Mouse (Mus musculus): ENCODE measurements around the gene Hoxb4.

The Hoxb4 gene

DNA sequence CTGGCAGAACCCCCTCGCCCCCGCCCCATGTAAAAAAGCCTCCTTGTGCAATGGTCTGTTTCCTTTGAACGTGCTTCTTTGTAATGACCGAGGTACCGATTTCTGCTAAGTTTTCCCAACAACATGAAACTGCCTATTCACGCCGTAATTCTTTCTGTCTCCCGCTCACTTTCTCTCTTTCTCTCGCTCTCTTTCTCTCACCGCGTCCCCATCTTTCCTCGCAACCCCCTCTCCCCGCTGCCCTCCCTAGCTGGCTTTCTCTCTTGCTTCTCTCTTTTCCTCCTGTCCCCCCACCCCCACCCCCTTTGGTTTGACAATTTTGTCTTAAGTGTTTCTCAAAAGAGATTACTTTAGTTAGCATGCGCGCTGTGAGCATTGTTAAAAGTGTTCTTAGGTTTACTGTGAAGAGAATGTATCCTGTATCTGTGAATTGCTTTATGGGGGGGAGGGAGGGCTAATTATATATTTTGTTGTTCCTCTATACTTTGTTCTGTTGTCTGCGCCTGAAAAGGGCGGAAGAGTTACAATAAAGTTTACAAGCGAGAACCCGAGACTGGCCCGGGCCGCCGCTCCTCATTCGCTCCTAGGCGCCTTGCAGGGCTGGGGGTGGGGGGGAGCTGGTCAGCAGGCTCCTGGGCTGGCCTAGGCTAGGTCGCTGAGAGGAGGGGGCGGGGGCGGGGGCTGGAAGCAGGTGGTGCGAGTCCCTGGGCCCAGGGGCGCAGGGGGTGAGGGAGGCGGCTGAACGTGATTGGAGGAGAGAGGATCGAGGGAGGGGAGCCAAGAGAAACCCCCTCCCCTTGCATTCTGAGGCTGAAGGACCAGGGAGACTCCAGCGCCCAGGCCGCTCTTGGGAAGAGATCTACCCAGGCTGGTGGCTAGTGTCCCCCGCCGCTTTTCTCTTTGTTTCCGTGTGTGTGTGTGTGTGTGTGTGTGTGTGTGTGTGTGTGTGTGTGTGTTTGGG, 33.0 kb upstream of the Hoxb4 start:
- no peak for ATAC-seq (ENCODE audit: low TSS enrichment)

DNA sequence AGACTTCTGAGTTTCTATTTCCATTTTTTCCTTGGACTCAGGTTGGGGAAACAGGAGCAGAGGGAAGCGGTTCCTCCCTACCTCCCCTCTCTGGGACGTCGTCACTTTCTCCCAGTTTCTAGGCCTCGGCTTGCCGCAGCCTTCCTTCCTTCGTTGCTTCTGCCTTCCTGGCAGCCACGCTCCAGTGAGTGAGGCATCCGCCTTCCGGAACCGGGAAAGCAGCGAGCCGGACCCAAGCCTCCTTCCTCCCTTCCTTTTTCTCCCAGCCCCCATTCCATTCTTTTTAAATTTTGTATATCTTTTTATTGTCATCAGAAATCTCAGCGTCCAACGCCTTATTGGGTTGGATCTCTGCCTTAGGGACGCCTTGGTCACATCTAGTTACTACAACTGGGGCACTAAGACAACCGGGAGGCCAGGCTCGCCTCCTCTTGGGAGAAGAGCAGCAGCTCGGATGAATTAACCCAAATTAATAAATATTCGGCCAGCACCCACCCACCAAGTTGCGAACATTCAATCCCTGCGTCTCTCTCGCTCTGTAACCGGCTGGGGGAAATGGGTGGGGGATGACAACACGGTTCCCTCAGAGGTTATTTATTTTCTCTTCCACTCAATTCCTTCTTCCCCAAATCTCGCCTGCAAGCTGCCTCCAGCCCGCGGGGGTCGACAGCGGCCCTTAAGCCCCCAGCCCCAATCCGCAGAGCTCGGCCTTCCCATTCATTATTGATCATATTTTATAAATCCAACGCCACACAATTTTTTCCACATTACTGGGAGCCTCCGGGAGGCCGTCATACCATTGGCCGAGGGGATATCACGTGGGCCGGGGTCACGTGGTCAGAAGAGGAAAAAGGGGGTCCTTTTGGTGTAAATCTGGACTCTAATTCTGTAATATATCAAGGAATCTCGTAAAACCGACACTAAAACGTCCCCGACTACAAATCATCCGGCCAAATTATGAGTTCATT, 32.0 kb upstream of the Hoxb4 start, which contains the start of gene Hoxb7:
TSS of gene Hoxb7 (plus strand) at position 853 of the 968 bp plus-strand sequence.
- no peak for ATAC-seq (ENCODE audit: low TSS enrichment)

DNA sequence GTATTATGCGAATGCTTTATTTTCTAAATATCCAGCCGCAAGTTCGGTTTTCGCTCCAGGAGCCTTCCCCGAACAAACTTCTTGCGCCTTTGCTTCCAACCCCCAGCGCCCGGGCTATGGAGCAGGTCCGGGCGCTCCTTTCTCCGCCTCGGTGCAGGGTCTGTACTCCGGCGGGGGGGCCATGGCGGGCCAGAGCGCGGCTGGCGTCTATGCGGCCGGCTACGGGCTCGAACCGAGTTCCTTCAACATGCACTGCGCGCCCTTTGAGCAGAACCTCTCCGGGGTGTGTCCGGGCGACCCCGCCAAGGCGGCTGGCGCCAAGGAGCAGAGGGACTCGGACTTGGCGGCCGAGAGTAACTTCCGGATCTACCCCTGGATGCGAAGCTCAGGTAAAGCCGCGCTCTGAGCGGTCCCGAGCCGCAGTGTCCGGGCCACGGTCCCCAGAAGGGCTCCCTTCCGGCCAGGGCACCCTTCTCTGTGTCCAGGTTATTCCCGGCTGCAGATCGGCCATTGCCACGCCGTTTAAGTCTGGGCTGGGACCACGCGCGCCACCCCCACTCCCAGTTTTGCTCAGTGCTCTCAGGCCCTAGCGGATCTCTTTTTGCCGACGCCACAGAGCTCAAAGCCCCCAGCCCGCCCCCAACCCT, 31.2 kb upstream of the Hoxb4 start:
- ATAC-seq (ENCODE audit: low TSS enrichment), result no peak

DNA sequence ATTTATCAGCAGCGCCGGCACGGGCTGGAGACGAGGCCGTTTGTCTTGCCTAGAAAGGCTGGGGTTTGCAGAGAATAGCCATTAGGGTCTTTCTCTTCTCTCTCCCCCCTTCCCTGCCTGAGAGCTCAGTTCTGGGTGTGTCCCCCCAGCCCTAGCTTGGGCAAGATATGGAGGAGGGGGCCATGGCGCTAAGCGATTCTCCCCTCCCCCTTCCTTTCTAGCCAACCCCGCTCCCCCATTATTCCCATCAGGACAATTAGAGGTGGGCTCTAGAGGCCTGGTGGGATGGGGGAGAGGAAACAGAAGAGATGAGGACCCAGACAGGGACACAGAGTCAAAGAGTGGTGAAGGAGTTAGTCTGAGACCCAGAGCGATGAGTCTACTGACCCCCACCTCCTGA, 30.7 kb upstream of the Hoxb4 start:
- ATAC-seq (ENCODE audit: low TSS enrichment), result no peak

DNA sequence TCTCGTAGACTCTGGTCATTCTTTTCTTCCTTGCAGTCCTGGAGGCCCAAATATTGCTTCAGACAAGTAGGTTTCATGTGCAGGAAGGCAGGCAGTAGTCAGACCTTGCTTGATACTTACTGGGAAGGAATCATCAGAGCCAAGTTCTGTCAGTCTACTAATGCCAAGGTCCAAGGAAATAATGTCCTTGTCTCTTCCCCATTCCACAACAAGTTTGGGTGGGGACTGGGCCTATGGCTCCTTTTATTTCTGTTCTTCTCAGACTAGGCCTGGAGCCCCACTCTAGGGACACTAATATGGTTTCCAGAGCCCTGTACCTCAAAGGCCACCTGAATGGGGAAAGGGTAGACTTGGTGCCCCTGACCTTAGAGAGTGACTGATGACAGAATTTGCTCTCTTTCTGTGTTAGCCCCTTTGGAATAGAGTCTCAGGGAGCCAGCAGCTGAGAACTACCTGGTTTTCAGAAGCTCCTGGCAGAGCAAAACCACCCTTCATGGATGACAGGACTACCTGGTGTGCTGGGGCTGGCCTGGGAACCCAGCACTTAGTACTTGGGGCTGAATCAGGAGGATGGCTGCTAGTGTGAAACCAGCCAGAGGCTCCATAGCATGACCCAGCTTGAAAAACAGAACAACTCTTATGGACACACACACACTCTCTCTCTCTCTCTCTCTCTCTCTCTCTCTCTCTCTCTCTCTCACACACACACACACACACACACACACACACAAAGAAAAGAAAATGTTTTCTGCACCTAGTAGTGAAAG, 29.4 kb upstream of the Hoxb4 start:
- no peak for ATAC-seq (ENCODE audit: low TSS enrichment)

DNA sequence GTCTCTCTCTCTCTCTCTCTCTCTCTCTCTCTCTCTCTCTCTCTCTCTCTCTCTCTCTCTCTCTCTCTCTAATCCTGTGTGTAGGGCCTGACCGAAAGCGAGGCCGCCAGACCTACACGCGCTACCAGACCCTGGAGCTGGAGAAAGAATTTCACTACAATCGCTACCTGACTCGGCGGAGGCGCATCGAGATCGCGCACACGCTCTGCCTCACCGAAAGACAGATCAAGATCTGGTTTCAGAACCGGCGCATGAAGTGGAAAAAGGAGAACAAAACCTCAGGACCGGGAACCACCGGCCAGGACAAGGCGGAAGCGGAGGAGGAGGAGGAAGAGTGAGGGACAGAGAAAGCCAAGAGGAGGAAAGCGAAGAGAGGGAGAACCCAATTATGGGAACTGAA, 28.8 kb upstream of the Hoxb4 start:
- ATAC-seq (ENCODE audit: low TSS enrichment), result no peak

DNA sequence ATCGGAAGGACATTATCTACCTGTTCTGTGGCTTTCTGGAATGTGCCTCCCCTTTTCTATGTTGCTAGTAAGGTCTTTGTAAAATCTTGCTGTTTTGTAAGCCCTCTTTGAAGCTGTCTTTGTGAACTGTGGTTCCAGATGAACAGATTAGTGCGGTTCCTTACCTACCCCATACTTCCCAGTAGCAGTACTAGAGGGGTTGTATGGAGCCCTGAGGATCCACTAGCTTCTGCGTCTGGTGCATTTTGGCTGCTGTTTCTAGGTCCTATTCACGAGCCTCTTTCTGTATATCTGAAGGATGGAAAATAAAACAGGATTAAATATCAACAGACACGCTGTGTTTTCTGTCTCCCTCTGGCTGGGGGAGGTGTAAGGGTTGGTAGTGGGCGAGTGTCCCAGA, 28.2 kb upstream of the Hoxb4 start:
- ATAC-seq (ENCODE audit: low TSS enrichment), result no peak

DNA sequence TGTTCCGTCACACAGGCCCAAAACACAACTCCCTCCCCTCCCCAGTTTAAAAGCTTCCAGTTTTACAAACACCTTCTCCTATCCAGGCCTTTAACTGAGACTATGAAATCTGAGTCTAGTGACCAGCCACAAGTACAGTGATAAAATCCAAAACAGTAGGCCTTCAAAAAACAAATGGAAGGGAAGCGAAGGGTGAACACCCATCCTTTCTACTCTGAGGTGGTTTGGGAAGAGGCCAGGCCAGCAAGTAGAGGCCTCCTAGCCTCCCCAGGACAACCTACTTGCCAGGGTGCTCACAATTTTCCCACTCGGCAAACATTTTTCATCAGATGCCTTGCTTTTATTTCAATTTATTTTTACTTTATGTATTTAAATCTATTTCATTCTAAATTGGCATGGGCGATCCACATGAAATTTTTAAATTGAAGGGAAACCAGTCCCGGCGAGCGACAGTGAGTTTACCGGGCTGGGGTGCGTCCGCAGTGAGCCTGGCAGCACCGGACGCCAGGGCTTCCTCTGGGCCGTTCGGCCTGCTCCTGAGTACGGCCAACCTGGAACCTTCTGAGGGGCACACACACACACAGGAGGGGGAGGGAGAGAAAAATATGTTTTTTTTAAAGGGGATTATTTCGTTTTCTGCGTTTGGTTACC, 27.2 kb upstream of the Hoxb4 start:
- no peak for ATAC-seq (ENCODE audit: low TSS enrichment)

DNA sequence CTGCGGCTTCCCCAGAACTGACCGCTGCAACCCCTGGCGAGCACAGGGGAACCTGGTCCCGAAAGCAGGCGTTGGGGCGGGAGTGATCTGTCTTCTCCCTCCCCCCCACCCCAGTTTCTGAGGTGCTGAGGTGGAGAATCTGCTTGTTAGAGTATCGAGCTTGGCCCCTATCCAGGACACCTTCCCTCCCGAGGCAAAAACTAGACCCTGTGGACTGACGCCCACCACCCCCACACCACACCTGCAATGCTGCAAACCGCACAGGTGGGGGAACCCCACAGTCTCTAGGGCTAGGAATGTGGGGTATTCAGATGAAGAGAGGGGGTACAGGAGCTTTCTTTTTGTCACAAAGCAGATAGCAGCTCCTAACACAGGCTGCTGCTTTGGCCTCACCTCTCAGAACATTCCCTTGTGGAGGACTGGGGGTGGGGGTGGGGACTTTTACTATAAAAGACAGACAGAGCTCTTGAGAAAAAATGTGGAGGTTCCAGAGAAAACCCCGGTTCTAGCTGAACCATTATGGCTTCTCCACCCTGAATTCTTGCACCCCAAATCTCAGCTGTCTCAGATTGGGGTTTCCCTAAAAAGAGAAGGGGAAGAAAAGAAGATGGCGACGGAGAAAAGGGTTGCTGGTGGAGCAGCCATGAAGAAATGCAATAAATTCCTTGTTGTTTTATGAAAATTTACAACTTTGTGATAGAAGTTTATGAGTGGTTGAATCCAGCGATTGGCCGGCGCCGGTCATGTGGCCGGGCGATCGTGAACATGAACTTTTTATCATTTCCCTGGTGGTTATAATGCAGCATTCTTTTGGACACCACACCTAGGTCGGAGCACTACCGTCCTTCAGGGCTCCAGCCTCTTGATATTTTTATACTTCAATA, 26.1 kb upstream of the Hoxb4 start, which contains the start of gene Hoxb6:
TSS of gene Hoxb6 (plus strand) at position 796 of the 884 bp plus-strand sequence.
- ATAC-seq (ENCODE audit: low TSS enrichment), result no peak

DNA sequence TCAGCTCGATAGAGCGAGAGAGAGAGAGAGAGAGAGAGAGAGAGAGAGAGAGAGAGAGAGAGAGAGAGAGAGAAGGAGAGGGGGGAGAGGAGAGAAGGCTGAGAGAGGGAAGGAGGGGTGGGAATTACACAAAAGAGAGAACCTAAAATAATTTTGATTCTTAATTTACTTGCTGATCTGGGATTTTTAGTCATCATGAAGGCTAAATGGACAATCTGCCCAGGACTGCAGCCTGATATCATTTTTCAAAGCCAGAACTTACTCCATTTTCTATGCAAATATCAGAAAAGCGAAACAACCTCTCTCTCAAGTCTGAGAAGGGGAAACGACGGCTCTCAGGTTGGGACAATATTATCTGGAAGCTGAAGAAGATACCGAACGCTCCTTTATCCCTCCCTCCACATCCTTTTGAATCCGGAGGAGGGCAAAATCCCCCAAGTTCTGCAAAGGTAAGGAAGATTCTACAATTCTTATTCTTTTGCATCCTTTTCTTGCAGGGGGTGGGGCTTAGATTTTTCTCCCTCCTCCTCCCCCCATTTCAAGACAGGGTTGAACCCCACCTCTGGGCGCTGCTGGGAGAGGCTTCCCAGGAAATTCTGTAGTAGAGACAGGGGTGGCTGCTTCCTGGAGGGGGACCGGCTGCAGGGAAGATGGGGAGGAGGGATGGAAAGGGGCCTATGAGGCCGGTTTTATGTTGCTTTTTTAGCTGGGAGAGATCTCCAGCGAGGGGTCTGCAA, 25.3 kb upstream of the Hoxb4 start:
- no peak for ATAC-seq (ENCODE audit: low TSS enrichment)

DNA sequence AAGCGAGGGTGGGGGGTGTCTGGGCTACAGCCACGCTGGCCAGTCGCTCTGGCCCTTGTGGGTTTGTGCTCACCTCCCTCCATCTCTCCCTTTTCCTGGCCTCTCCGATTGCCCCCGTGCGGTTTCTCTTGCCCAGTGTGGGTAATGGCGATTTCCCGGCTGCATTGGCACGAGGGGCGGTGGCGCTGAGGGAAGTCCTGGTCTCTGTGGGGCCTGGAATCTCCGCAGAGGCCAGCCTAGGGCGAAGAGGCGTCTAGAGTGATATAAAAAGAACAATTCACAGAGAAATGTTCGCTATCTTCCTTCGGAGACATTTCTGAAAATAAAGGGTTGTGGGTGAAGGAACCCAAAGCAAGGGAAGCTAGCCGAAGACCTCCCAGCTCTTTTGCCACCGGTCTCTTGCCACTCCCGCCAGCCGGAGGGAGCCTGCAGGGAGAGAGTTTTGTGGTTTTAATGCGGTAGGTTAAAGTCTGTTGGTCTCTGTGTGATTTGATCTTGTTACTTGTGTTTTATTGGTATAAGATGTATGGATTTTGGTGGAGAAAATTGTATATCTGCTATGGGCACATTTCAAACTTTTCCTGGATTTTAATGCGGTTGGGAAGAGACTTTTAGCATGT, 24.7 kb upstream of the Hoxb4 start:
- ATAC-seq (ENCODE audit: low TSS enrichment), result no peak

DNA sequence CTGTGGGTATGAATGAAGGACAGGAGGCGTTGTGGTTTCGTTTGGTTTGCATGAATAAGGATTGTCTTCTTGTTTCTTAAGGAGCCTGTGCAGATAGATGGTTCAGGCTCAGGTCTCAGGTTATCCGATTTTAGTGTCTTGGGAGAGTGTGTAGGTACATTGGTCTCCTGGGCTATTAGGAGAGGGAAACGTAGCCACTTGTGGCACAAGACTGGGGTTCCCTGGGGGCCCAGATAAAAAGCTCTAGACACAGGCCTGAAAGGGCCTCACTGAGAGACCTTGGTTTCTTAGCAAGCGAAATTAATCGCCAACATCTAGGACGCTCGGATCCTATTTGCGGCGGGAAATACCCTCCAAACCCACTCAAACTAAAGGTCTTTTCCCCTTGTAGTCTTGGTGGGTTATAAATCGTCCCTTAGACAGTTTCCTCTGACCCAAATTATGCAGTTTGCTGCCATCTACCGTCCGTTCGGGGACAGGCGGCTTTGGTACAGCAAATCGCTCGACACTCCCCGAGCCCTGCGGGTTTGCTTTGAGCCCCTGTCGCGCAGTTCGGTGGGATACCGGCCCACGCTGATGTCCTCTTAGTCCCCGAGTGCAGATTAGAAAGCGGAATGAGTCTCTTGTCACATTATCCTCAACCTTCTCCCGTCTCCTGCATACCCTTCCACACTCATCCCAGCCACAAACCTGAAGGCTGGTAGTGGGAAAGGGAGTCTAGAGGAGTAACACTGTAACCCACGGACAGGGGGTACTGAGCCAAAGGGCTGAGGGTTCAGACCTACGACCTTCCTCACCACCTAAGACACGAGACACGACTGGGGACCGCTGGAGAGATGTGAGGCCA, 23.6 kb upstream of the Hoxb4 start:
- ATAC-seq (ENCODE audit: low TSS enrichment), result no peak

DNA sequence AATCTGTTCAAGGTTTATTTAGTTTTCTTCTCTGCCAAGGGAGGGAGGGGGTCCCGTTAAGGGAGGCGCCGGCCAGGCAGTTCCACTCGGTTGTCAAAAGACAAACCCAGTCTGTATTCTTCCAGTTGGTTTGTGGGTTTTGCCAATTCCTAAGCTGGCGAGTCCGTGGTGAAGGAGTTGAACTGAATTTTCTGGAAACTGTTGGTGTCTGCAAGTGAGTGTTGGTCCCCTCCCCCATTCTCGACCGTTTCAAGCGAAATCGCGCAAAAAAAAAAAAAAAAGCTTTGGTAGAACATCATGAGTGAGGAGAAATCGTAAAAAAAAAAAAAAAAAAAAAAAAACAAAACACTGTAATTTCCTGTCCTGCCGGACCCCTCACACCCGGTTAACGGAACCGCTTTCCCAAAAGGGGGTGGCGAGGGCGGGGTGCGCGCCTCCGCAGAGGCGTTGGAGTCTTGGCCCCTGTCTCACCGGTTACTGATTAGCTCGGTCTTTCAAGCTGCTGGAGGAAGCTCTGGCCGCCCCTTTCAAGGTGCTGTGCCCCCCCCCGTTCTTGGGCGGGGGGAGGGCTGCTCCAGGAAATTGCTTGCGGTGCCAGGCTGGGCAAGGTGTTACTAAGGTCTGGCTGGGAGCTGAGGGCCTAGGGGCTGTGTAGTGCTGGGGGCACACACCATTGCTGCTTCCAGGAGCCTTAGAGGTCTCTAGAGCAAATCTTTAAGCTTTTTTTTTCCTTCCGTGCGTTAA, 22.8 kb upstream of the Hoxb4 start:
- no peak for ATAC-seq (ENCODE audit: low TSS enrichment)

DNA sequence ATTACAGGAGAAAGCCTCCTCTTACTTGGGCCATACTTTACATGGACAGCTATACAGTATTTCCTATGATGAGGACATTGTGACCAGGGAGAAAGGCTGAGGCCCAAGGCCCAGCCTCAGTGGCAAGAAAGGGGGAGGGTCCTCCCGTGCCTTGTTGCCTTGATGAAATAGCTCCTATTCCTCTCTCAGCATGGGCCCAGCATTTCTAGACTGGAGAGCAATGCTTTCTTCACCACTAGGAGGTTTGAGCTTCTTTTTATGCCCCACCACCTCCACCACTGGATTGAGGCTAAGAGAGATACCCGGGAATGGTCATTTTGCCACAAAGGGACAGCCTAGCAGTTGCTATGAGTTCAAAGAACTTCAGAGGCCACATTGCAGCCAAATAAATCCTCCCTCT, 21.1 kb upstream of the Hoxb4 start:
- no peak for ATAC-seq (ENCODE audit: low TSS enrichment)

DNA sequence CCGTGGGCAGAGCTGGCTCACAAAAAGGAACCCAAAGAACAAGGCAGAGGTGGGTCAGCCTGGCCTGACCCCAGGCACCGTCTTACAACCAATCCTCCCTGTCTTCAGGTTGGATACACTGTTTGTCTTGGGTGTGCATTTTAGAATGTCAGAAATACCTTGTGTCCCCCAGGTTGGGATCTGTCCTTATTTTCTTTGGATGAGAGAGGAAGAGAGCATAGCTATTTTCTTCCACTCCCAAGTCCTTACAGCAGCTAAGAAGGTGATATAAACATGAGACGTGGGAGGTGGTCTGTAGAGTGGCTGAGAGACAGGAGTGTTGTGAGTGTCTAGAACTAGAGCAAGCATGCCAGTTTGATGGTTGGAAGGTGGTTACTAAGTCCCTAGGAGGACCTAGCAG, 20.6 kb upstream of the Hoxb4 start:
- ATAC-seq (ENCODE audit: low TSS enrichment), result no peak

DNA sequence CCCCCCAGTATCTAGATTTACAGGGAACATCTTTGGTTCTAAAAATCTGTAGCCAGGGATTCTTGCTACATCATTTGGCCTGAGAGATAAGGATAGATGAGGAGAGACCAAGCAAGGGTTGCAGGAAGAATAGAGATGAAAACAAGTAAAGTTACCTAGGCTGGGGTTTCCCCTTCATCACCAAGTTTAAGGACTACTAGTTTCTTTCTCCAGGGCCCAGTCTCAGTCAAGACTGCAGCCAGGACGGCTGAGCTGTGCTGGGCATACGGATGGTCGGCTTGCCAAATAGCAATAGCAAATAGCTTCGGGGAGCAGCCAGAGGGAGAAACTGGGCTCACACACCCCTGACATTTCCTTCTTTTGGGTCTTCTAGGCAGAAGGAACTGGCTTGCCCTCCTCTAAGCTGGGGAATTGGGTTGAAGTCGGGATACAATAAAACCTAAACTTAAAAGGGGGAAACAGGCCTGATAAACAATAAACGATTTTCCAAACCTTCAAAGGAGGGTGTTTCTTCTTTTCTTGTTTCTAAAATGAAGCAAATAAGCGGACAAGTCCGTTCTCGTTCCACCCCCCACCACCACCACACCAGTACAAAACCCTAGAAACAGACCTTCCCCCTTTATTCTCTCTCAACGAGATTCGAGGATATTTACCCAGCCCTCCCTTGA, 20.0 kb upstream of the Hoxb4 start:
- no peak for ATAC-seq (ENCODE audit: low TSS enrichment)
